Mouse (Mus musculus) limb, embryonic 11.5 days (tissue): ENCODE results near the gene Asah2. TPM values are rescaled to one million over a fixed set of nuclear protein-coding genes. Genes with fewer than 3 reads are reported as not detected.

ENCODE experiments used
- ATAC-seq: fragments of 200-750 bp; cut with Nextera tagmentation; 2 replicates; pipeline ENCODE4 v1.8.0; 2017; ENCODE audit warnings: low read depth; ENCODE audit not compliant: insufficient number of reproducible peaks, low FRiP score, low TSS enrichment
- DNase-seq: peaks from one replicate; pipeline ENCODE4 v3.0.0-alpha.2; 2015; ENCODE audit warnings: low spot score
- H3K27ac ChIP-seq: fragments of 300-500 bp; sonication (generic); replicated peaks from 2 replicates; pipeline ENCODE4 v1.5.1; 2014; ENCODE audit warnings: low read depth, mild to moderate bottlenecking, low read length
- H3K27me3 ChIP-seq: fragments of 300-500 bp; sonication (generic); 2 replicates; pipeline ENCODE4 v1.6.1; 2014; ENCODE audit warnings: mild to moderate bottlenecking, low read length, mixed read lengths; ENCODE audit not compliant: control insufficient read depth, insufficient read depth
- H3K36me3 ChIP-seq: fragments of 300-500 bp; sonication (generic); 2 replicates; pipeline ENCODE4 v1.6.1; 2014; ENCODE audit warnings: mild to moderate bottlenecking, low read length, moderate library complexity, mixed read lengths; ENCODE audit not compliant: control insufficient read depth, insufficient read depth
- H3K4me1 ChIP-seq: fragments of 300-500 bp; sonication (generic); 2 replicates; pipeline ENCODE4 v1.6.1; 2014; ENCODE audit warnings: low read length, mixed read lengths; ENCODE audit not compliant: control insufficient read depth, insufficient read depth
- H3K4me2 ChIP-seq: fragments of 300-500 bp; sonication (generic); 2 replicates; pipeline ENCODE4 v1.6.1; 2014; ENCODE audit warnings: low read depth, mild to moderate bottlenecking, moderate library complexity; ENCODE audit not compliant: severe bottlenecking
- H3K4me3 ChIP-seq: fragments of 300-500 bp; sonication (generic); 2 replicates; pipeline ENCODE4 v1.5.1; 2014; ENCODE audit warnings: low read depth, low read length
- H3K9ac ChIP-seq: fragments of 300-500 bp; sonication (generic); 2 replicates; pipeline ENCODE4 v1.6.1; 2014; ENCODE audit warnings: mild to moderate bottlenecking, low read length
- H3K9me3 ChIP-seq: fragments of 300-500 bp; sonication (generic); 2 replicates; pipeline ENCODE4 v1.6.1; 2016; ENCODE audit warnings: low read length; ENCODE audit not compliant: control insufficient read depth
- WGBS: fragments of 180-500 bp; shearing (Covaris S2); extraction: QIAGEN DNeasy Blood & Tissue Kit; methylation state at CpG from one replicate; pipeline ENCODE4 v1.1.7; 2014; 5-methylcytosine and 5-hydroxymethylcytosine counted together
- polyA plus RNA-seq: library from polyadenylated mRNA; unstranded; fragments of >200 nt; fragmentation: Nextera tagmentation; extraction: Ambion mirVana; gene quantifications from 2 replicates; pipeline ENCODE4 v1.2.1, GENCODE M21; 2014

Asah2 gene
- polyA plus RNA-seq = 1.0 and 1.2 TPM in 2 replicates

DNA sequence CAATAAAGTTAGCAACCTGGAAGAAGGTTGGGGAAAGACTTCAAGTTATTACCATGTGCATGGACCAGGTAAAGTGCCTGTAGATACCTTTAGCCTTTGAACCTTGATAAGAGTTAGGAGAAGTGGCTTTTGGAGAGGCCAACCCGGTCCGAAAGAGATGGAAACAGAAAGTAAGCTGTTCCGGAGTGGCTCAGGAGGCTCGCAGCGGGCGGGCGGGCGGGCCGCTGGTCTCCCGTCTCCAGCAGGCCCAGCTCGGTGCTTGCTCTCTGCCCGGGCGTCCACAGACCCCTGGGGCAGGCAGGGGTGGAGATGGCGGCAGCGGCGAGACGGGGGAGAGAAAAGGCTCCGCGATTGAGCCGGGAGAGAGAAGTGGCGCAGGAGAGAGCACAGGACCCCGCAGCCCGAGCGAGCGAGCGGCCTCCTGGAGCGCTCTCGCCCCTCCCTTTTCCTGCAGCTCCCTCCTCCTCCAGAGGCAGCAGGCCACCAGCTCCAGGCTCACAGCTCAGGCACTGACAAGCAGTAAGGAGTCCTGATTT is at the start of gene Asah2:
Gene Asah2, minus strand, starts transcription at position 441 of the 536 bp plus-strand sequence.
- peak within 1 kb of the TSS; percentile 63 for H3K4me3 ChIP-seq
- H3K4me1 ChIP-seq = no peaks in the 10 kb centered on the region
- ATAC-seq (peak; percentile 87), DNase-seq (peak; percentile 81)
- peak within 1 kb of the TSS; percentile 50 for H3K4me2 ChIP-seq
- H3K9ac ChIP-seq = peak within 1 kb of the TSS; percentile 91
- no peaks in the 10 kb centered on the region for H3K27me3 ChIP-seq
- H3K27ac ChIP-seq = no peak within 1 kb of the TSS
- WGBS = 0% methylated on average over 28 of the region's 28 CpGs
- H3K36me3 ChIP-seq = no peaks in the 10 kb centered on the region
- H3K9me3 ChIP-seq = no peaks in the 10 kb centered on the region

DNA sequence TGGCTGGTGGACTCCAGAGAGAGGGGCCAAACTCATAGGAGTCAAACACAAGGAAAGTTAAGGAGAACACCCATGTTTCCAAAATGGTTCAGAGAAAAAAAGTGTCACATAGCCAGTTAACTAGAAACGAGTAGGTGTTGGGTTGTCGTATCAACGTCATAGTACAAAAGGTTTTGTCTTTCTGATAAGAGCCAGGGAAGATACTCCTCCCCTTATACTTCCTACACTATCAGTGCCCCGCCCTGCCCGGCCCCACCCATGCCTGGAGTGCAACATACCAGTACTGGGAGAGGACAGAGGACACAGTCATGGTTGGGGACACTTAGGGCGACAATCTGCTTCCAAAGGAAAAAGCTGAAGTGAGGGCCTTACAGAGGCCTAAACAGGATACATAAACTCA is 49.0 kb upstream of the Asah2 start:
- Histone ChIP-seq H3K4me2 (no peak overlapping the region), H3K27me3 (no peaks in the 10 kb centered on the region), H3K36me3 (peaks cover 2% of the 10 kb centered on the region; the same call in 1 of the 2 replicates), H3K4me1 (no peaks in the 10 kb centered on the region), H3K4me3 (no peak overlapping the region), H3K9ac (no peak overlapping the region), H3K27ac (no peak overlapping the region), H3K9me3 (no peaks in the 10 kb centered on the region)
- no peak for ATAC-seq
- WGBS = 94% methylated on average over 6 of the region's 6 CpGs
- no peak for DNase-seq

DNA sequence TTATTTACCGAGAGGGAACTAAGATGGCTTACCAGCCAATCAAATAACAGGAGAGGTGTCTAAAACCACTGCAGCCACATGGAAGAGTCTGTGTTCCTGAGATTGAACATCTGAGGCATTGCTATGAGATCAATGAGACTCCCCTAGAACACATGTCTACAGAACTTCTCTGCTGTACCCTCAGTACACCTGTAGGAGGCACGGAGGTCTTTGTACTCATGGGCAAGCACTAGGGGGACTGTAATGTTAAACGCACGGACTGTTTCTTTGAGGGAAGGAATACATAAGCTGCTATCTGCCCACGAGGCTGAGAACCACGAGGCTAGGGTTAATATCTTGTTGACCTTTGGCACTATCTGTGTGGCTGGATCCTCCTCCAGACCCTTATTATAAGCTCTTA is 44.5 kb upstream of the Asah2 start:
- H3K36me3 ChIP-seq = no peaks in the 10 kb centered on the region
- WGBS = 77% methylated on average over 6 of the region's 6 CpGs
- ATAC-seq = no peak

DNA sequence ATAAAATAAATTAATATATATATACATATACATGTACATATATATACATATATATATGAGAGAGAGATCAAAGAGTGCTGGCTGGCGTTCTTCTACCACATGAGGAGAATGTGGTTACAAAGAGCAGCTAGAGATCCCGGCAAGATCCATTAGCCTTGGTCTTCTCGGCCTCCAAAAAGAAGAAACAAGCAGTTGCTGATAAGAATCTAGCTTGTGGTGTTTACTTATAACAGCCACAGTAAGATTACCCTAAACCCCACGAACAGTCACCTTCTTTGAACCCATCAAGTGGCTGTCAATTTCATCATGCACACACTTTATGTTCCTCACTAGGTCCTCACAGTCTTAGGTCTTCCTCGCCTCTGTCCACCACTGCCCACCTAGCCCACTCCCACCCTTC is 40.7 kb upstream of the Asah2 start:
- Histone ChIP-seq H3K9me3 (no peaks in the 10 kb centered on the region), H3K27me3 (no peaks in the 10 kb centered on the region), H3K36me3 (no peaks in the 10 kb centered on the region), H3K9ac (no peak overlapping the region), H3K4me1 (no peaks in the 10 kb centered on the region), H3K27ac (no peak overlapping the region), H3K4me2 (no peak overlapping the region), H3K4me3 (no peak overlapping the region)
- WGBS = 76% methylated on average over 5 of the region's 5 CpGs
- DNase-seq = no peak
- ATAC-seq = no peak

More for the DNA sequence above, 44.5 kb upstream of the Asah2 start:
- Histone ChIP-seq H3K4me3 (no peak overlapping the region), H3K9me3 (no peaks in the 10 kb centered on the region), H3K4me2 (no peak overlapping the region), H3K27ac (no peak overlapping the region), H3K4me1 (no peaks in the 10 kb centered on the region), H3K9ac (no peak overlapping the region), H3K27me3 (no peaks in the 10 kb centered on the region)
- no peak for DNase-seq

DNA sequence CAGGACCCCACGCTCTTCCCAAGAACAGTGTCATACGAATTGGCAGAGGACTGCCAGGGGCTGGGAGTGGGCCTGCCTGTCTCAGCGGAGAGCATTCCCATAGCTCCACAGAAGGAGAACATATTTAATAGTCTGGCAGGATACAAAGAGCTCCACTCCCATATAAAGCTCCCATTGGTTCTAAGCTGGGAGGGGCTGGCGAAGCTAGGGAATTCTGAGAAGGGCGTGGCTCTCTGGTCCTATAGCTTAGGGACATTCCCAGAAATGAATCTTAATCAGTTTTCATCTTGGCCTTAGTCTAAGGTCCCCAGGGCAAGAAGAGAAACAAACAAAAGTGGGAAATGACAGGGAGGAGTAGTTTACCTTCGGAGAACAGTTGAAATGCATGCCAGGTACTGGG is 34.4 kb upstream of the Asah2 start:
- Histone ChIP-seq H3K4me2 (no peak overlapping the region), H3K4me1 (no peaks in the 10 kb centered on the region), H3K9me3 (no peaks in the 10 kb centered on the region), H3K4me3 (no peak overlapping the region), H3K36me3 (no peaks in the 10 kb centered on the region), H3K27ac (no peak overlapping the region), H3K9ac (no peak overlapping the region), H3K27me3 (no peaks in the 10 kb centered on the region)
- DNase-seq (no peak), ATAC-seq (no peak)
- WGBS = 91% methylated on average over 6 of the region's 6 CpGs

DNA sequence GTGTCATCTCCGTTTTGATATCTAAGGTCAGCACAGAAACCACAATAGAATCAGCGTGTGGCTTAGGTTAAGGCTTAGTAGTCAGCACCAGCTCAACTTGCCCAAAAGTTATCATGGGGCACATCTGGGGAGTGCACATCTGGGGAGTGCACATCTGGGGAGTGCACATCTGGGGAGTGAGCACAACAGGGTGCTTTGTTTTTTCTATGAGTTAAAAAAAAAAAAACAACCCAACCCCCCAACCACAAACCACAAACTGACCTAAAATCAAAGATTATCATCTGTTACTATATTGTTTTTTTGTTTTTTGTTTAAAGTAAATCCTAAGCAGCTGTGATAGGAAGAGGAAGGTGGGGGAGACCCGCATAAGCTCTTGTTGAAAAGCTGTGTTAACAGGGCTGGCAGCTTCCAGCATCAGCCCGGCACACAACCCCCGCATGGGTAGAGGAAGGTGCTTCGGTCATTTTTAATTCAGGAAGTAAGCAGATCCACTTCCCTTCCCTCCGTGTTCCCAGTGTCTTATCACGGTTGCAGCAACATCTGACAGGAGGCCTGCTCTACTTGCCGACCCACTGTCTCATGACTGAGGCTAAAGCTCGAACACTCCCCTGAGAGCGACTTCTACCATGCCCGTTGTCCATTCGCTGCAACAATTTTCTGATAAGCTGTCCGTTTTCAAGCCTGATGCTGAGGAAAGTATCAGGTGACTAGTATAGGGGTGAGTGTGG is 30.5 kb upstream of the Asah2 start:
- Histone ChIP-seq H3K4me1 (no peaks in the 10 kb centered on the region), H3K4me2 (no peak overlapping the region), H3K27ac (no peak overlapping the region), H3K4me3 (no peak overlapping the region), H3K27me3 (no peaks in the 10 kb centered on the region), H3K9ac (no peak overlapping the region), H3K36me3 (no peaks in the 10 kb centered on the region), H3K9me3 (no peaks in the 10 kb centered on the region)
- ATAC-seq (no peak), DNase-seq (no peak)
- 80% methylated on average over 14 of the region's 14 CpGs for WGBS

DNA sequence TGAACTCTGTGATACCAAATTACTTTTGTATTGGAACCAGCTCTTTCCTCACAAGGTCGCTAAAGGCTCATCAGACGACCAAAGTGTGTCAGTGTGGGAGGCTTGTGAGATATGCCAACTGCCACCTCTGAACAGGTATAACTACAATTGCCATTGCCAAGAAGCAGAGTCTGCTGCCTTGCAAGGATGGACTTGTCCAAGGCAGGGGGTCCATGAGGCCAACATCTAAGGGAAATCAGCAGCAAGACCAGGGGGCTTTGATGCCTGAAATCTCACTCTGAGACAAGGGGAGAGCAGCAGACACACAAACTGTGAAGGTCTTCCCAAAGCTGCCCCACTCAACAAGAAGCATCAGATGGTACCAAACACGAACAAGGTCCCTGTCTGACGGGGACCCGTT is 29.9 kb upstream of the Asah2 start:
- WGBS = 81% methylated on average over 5 of the region's 5 CpGs
- no peak overlapping the region for H3K4me3 ChIP-seq
- no peak for ATAC-seq

DNA sequence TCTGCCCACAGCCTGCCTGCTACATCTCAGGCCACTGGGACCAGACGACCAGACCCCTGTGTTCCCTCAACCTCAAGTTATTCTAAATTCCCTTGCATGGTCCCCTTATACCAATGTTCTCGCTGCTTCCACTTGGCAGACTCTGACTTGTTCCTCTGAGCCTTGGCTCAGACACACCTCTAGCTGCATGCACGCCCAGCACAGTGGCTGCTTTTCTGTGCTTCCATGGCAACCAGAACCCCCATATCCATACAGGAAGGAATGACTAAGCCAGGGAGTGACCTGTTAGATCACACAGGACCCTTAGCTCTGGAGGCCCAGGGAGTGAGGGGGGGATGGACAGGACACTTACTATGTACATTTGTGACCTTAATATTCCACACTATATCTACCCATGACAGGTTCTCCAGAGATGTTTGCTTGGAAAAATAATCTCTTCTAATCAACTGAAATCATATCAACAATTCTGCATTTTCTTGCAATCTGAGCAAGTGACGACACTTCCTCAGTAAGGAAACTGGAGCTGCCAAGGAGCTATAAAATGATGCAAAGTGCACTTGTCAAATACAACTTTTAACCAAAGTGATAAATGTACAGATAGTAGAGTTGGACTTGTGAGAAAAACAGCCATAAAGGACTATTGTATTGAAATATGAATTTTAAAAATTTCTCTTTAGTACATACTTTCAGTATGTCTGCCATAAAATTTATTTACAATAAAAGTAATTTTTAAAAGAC is 29.0 kb upstream of the Asah2 start:
- Histone ChIP-seq H3K27me3 (no peaks in the 10 kb centered on the region), H3K4me1 (no peaks in the 10 kb centered on the region), H3K27ac (no peak overlapping the region), H3K4me2 (no peak overlapping the region), H3K4me3 (no peak overlapping the region), H3K36me3 (no peaks in the 10 kb centered on the region), H3K9ac (no peak overlapping the region), H3K9me3 (no peaks in the 10 kb centered on the region)
- no peak for DNase-seq
- WGBS = 61% methylated on average over 4 of the region's 4 CpGs
- no peak for ATAC-seq

More for the DNA sequence above, 29.9 kb upstream of the Asah2 start:
- no peak overlapping the region for H3K4me2 ChIP-seq
- H3K36me3 ChIP-seq = no peaks in the 10 kb centered on the region
- no peaks in the 10 kb centered on the region for H3K9me3 ChIP-seq
- no peak overlapping the region for H3K9ac ChIP-seq
- no peaks in the 10 kb centered on the region for H3K4me1 ChIP-seq
- no peak overlapping the region for H3K27ac ChIP-seq
- no peaks in the 10 kb centered on the region for H3K27me3 ChIP-seq
- DNase-seq = no peak
